Mouse (Mus musculus): ENCODE results near the gene Apoc3. TPM values are rescaled to one million over a fixed set of nuclear protein-coding genes. Genes with fewer than 3 reads are reported as not detected.

The Apoc3 gene
- polyA plus RNA-seq, 1 experiment, result 0.88 TPM

DNA sequence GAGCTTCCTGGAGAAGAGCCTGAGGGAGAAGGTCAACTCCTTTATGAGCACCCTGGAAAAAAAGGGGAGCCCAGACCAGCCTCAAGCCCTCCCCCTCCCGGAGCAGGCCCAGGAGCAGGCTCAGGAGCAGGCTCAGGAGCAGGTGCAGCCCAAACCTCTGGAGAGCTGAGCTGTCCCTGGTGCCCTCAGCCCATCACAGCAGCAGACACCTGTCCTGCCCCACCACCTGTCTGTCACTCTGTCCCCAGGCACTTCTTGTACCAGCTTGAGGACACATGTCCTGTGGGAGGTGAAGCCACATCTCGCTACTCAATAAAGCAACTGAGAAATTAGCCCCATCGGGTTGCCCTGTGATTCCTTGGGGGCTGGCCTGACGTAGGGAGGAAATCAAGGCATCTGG lies 7.7 kb upstream of the Apoc3 start:
- H3K27me3 ChIP-seq (ENCODE audit: control insufficient read depth, insufficient read depth, low read length), result no peaks in the 10 kb centered on the region
- H3K27ac ChIP-seq (ENCODE audit: insufficient read depth, low read length), result no peak overlapping the region
- WGBS, result 64% methylated on average over 4 of the region's 4 CpGs
- H3K4me1 ChIP-seq (ENCODE audit: control insufficient read depth, insufficient read depth, low read length), result no peaks in the 10 kb centered on the region
- no peak for DNase-seq
- no peak for TF ChIP-seq CTCF (IDR thresholded peaks at IDR 0.05; ENCODE audit: borderline replicate concordance, insufficient read depth, low read depth, low read length)
- no peak for TF ChIP-seq POLR2A (IDR thresholded peaks at IDR 0.05; ENCODE audit: borderline replicate concordance, insufficient read depth, low read length)
- no peak overlapping the region for H3K4me3 ChIP-seq (replicated peaks; ENCODE audit: insufficient read depth, low read depth, low read length)

DNA sequence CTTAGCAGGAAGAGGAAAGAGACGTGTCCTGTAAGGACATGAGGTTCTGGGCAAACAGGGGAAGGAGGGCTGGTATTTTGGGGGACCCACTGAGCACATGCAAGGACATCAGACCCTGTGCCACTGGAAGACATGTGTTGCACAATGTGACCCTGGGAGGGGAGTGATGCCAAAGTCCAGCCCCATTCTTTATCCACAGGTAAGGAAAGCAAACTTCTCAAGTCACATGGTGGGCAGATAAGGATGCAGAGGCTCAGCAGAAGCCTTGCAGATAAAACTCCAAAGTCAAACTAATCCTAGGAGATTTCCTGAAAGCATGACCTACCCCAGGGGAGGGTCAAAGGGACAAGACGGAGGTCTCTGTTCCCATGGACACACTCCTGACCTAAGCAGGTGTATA lies 6.4 kb upstream of the Apoc3 start:
- H3K4me1 ChIP-seq (ENCODE audit: control insufficient read depth, insufficient read depth, low read length), result no peaks in the 10 kb centered on the region
- H3K27me3 ChIP-seq (ENCODE audit: control insufficient read depth, insufficient read depth, low read length), result no peaks in the 10 kb centered on the region
- TF ChIP-seq POLR2A (IDR thresholded peaks at IDR 0.05; ENCODE audit: borderline replicate concordance, insufficient read depth, low read length) (no peak), CTCF (IDR thresholded peaks at IDR 0.05; ENCODE audit: borderline replicate concordance, insufficient read depth, low read depth, low read length) (no peak)
- no peak overlapping the region for H3K4me3 ChIP-seq (replicated peaks; ENCODE audit: insufficient read depth, low read depth, low read length)
- H3K27ac ChIP-seq (ENCODE audit: insufficient read depth, low read length), result no peak overlapping the region
- 63% methylated on average over 2 of the region's 2 CpGs for WGBS
- no peak for DNase-seq

DNA sequence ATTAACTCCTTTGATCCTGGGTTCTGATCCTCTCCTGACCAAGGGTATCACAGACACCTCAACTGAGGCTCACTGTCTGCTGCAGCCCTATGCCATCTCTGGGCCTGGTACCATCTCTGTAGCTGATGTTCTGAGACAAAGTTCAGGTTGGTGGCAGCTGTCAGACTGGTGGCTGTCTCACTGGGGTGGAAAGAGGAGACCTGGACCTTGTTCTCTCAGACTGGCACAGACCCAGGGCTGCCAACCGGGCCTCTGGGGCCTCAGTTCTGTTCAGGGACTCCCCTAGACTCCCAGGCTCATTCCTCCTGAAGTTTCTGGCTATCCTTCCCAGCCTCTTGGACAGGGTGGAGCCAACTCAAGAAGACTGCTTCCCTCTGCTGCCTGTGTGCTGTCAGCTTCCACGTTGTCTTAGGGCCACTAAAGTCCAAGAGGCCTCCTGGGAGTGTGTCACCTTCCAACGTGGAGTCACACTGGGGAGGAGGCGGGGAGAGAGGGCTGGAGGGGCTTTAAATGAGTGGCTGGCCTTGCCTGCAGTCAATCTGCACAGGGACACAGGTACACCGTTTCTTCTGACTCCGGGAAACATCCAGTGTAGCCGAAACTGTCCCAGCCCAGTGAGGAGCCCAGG lies 5.2 kb upstream of the Apoc3 start, which contains the start of gene Apoa4:
Gene Apoa4, plus strand, starts transcription at position 171 of the 628 bp plus-strand sequence.
- WGBS, result 67% methylated on average over 7 of the region's 7 CpGs
- DNase-seq, result no peak
- no peak within 1 kb of the TSS for H3K4me3 ChIP-seq (replicated peaks; ENCODE audit: insufficient read depth, low read depth, low read length)
- no peaks in the 10 kb centered on the region for H3K27me3 ChIP-seq (ENCODE audit: control insufficient read depth, insufficient read depth, low read length)
- H3K4me1 ChIP-seq (ENCODE audit: control insufficient read depth, insufficient read depth, low read length), result 0 out of 2 replicates have a peak, but pooled peaks cover under 1% of the 10 kb centered on the region
- TF ChIP-seq CTCF (IDR thresholded peaks at IDR 0.05; ENCODE audit: borderline replicate concordance, insufficient read depth, low read depth, low read length), result no peak
- TF ChIP-seq POLR2A (IDR thresholded peaks at IDR 0.05; ENCODE audit: borderline replicate concordance, insufficient read depth, low read length), result no peak
- H3K27ac ChIP-seq (ENCODE audit: insufficient read depth, low read length), result no peak within 1 kb of the TSS

DNA sequence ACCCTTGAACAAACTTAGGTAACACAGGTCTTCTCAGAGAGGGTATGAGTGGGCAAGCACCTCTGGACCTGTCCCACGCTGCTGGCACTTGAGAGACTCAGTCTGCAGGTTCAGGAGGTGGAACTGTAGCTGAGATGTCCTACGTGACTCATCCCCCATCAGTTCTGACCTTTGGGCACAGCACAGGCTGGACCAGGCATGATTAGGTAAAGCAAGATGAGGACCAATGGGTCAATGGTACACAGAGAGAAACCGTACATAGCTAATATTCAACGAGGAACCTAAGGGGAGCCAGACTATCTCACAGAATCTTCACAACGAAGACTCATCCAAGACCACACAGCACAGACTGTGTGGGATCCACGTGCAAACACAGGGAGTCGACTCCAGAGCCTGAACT lies 3.4 kb upstream of the Apoc3 start:
- Histone ChIP-seq H3K27me3 (ENCODE audit: control insufficient read depth, insufficient read depth, low read length) (no peaks in the 10 kb centered on the region), H3K4me1 (ENCODE audit: control insufficient read depth, insufficient read depth, low read length) (peaks cover 12% of the 10 kb centered on the region), H3K27ac (ENCODE audit: insufficient read depth, low read length) (no peak overlapping the region), H3K4me3 (replicated peaks; ENCODE audit: insufficient read depth, low read depth, low read length) (no peak overlapping the region)
- no peak for DNase-seq
- WGBS, result 91% methylated on average over 7 of the region's 7 CpGs
- TF ChIP-seq POLR2A (IDR thresholded peaks at IDR 0.05; ENCODE audit: borderline replicate concordance, insufficient read depth, low read length) (no peak), CTCF (IDR thresholded peaks at IDR 0.05; ENCODE audit: borderline replicate concordance, insufficient read depth, low read depth, low read length) (no peak)

DNA sequence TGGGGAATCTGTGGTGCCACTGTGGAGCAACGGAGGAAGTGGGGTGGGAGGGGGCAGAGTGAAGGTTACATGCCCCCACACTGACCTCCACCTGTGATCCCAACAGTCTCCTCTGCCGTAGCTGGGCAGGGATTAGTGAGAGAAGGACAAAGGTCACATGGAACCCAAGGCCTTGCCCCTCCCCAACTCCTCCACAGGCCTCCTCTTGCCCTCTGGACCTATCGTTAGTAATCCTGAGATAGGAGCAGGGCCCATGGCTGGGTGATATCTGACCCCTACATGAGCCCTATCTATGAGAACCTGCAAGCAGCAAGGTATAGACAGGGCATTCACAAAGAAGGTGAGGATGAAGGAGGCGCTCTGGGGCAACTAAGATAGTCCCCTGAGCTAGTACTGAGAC lies 213 bp upstream of the Apoc3 start:
- H3K4me1 ChIP-seq (ENCODE audit: control insufficient read depth, insufficient read depth, low read length), result peaks cover 12% of the 10 kb centered on the region
- no peak overlapping the region for H3K27ac ChIP-seq (ENCODE audit: insufficient read depth, low read length)
- H3K4me3 ChIP-seq (replicated peaks; ENCODE audit: insufficient read depth, low read depth, low read length), result no peak overlapping the region
- no peak for DNase-seq
- H3K27me3 ChIP-seq (ENCODE audit: control insufficient read depth, insufficient read depth, low read length), result no peaks in the 10 kb centered on the region
- TF ChIP-seq POLR2A (IDR thresholded peaks at IDR 0.05; ENCODE audit: borderline replicate concordance, insufficient read depth, low read length) (no peak), CTCF (IDR thresholded peaks at IDR 0.05; ENCODE audit: borderline replicate concordance, insufficient read depth, low read depth, low read length) (no peak)
- WGBS, result 85% methylated on average over 4 of the region's 4 CpGs

DNA sequence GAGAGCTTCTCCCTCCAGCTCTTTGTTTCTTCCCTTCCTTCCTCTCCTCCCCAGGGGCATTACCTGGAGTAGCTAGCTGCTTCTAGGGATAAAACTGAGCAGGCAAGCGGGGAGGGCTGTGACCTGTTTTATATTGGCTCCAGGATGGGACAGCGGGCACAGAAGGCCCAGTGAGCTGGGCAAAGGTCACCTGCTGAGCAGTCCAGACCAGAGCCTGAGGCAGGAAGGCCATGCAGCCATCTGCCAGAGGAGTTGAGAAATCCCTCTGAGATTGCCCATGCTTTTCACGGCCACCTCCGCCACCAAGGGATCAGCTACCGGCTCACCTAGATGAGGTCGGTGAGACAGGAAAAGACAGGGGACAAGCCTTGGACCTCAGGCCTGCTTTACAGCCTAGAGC lies 240 bp downstream of the Apoc3 start:
- Histone ChIP-seq H3K4me3 (replicated peaks; ENCODE audit: insufficient read depth, low read depth, low read length) (no peak overlapping the region), H3K27me3 (ENCODE audit: control insufficient read depth, insufficient read depth, low read length) (no peaks in the 10 kb centered on the region), H3K27ac (ENCODE audit: insufficient read depth, low read length) (no peak overlapping the region), H3K4me1 (ENCODE audit: control insufficient read depth, insufficient read depth, low read length) (peaks cover 15% of the 10 kb centered on the region)
- 38% methylated on average over 6 of the region's 6 CpGs for WGBS
- peak; percentile 44 to 54 for DNase-seq
- TF ChIP-seq POLR2A (IDR thresholded peaks at IDR 0.05; ENCODE audit: borderline replicate concordance, insufficient read depth, low read length) (no peak), CTCF (IDR thresholded peaks at IDR 0.05; ENCODE audit: borderline replicate concordance, insufficient read depth, low read depth, low read length) (no peak)

DNA sequence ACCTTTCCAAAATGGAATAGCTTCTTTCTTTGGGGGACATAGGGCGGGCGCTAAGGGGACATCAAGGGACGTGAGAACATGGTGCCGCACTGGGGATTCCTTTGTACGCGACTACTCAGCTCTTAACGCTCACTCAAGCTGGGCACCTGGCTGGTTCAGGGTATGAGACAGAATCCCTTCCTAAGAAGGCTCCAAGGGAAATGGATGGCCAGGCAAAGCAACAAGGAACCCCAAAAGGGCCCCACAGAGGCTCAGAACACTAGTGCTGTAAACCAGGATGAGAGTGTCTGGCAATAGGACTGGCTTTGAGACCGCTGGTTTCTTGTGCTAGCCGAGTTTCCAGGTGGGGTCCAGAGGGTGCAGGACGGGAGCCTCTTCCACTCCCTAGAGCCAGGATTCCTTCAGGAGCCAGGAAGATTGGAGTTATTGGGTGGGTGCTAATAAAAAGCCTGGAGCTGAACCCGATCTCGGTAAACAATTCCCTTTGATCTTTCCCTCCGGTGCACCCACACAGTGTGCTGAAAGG lies 4.9 kb downstream of the Apoc3 start:
- no peak for DNase-seq
- 40% methylated on average over 13 of the region's 13 CpGs for WGBS
- H3K4me3 ChIP-seq (replicated peaks; ENCODE audit: insufficient read depth, low read depth, low read length), result peak overlapping the region; percentile 68
- peaks cover 18% of the 10 kb centered on the region for H3K4me1 ChIP-seq (ENCODE audit: control insufficient read depth, insufficient read depth, low read length)
- peak overlapping the region; percentile 45 for H3K27ac ChIP-seq (ENCODE audit: insufficient read depth, low read length)
- H3K27me3 ChIP-seq (ENCODE audit: control insufficient read depth, insufficient read depth, low read length), result no peaks in the 10 kb centered on the region
- TF ChIP-seq CTCF (IDR thresholded peaks at IDR 0.05; ENCODE audit: borderline replicate concordance, insufficient read depth, low read depth, low read length), result no peak
- TF ChIP-seq POLR2A (IDR thresholded peaks at IDR 0.05; ENCODE audit: borderline replicate concordance, insufficient read depth, low read length), result no peak
